Mouse (Mus musculus): Measurements from ENCODE around the gene Plcxd3.

- TF ChIP-seq ZC3H11A (IDR thresholded peaks at IDR 0.05; ENCODE audit: borderline replicate concordance, low read depth, low read length) (no peak), ZNF384 (IDR thresholded peaks at IDR 0.05; ENCODE audit: low read depth, low read length) (no peak), CHD2 (IDR thresholded peaks at IDR 0.05; ENCODE audit: low read depth, low read length) (no peak)
Observed at GRCm38 (mm10) chr15:4496984-4497383, 121.7 kb downstream of the Plcxd3 start.
